Mouse (Mus musculus): ENCODE data around the gene Sh2b3.

DNA sequence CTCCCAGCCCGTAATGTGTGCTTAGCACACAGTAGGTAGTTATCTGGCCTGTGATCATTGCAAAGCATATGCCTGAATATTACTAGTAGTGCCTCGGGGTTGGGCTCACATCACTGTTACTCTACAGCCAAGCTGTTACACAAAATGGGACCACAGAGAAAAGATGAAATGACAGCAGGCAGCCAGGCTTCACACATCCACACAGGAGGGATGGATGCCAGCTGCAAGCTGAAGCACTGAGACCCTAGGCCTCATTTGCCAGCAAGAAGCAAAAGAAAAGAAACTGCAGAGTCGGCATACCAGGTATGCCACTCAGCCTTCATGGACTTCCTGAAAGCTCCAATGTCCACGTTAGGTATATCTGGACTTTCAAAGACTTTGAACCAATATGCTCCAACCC, 9.6 kb downstream of the Sh2b3 start:
- no peak for TF ChIP-seq POLR2A (IDR thresholded peaks at IDR 0.05; ENCODE audit: borderline replicate concordance, low read depth, low read length)
- TF ChIP-seq CTCF (IDR thresholded peaks at IDR 0.05; ENCODE audit: low read depth, low read length), result no peak
